Mouse (Mus musculus) frontal cortex, postnatal 36 days (tissue): ENCODE measurements at regions not wholly inside any gene's neighbourhood (a gene's known extent, or its start where the extent isn't known, plus 50 kb on each side); places are given as distances from the start of the nearest gene placed in this dataset.

Source experiments
- DNase-seq, 2 experiments: peaks; one replicate each; pipeline ENCODE4 v3.0.0; 2022; ENCODE audit warnings: low spot score in 2 of 2

DNA sequence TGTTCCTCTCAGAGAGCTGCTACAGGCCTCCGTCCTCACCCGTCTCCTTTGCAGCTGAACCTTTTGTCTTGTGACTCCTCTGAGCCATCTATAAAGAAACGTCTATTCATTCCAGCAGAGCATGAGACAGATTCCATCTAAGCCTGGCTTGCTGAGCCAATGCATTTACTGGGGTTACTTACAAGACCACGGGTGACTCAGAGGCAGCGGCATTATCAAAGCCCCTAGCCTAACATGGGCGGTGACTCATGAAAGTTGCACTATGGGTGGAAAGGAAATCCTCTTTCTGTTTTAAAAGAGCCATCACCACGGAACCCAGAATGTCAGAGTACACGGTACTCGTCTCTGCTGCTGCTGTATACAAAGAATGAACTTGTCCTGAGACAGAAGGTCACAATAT, 62.8 kb upstream of the Rbms3 start:
- DNase-seq = no peak

DNA sequence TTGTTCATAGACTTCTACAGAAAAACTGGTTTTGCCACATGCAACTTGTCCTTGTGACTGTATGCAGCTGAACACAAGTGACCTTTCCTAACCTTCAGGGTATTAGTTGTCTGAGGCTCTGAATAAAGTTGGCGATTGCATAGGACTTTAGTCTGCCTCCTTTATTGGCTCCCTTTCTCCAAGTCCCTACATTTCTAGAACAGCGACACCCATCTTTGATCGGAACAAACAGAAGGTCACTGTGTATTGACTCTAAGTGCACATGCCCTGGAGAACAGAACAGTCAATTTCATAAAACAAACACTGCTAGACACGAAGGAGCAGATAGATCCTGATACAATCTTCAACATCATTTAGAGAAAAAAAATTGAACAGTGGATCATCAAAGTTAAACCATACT, 60.2 kb upstream of the Rbms3 start:
- no peak for DNase-seq
